Mouse (Mus musculus): ENCODE data around the gene Mgrn1. TPM values are rescaled to one million over a fixed set of nuclear protein-coding genes. Genes with fewer than 3 reads are reported as not detected.

The Mgrn1 gene
- total RNA-seq, 2 experiments from 2014 or later: 198 to 203 TPM

- intact Hi-C loops (cut with DNase I): loop anchor here (5.0 kb wide), 1 partner anchor 40 kb away; no protein-coding TSS in a partner anchor
- no peak for DNase-seq (ENCODE audit: low spot score in 2 of 2)
Observed at GRCm38 (mm10) chr16:4877195-4877594, 8.9 kb upstream of the Mgrn1 start.

GRCm38 (mm10) chr16:4877701-4878100 lies 8.3 kb upstream of the Mgrn1 start:
- DNase-seq (ENCODE audit: low spot score in 2 of 2): no peak
- intact Hi-C loops (cut with DNase I): loop anchor here (5.0 kb wide), 1 partner anchor 40 kb away; no protein-coding TSS in a partner anchor

GRCm38 (mm10) chr16:4878192-4878885 lies 7.7 kb upstream of the Mgrn1 start:
- no peak for DNase-seq (ENCODE audit: low spot score in 2 of 2)
- intact Hi-C loops (cut with DNase I): loop anchor here (5.0 kb wide), 1 partner anchor 39 kb away; no protein-coding TSS in a partner anchor

GRCm38 (mm10) chr16:4879101-4879707 lies 6.8 kb upstream of the Mgrn1 start:
- peak; percentile 57 to 72 for DNase-seq (ENCODE audit: low spot score in 2 of 2)
- intact Hi-C loops (cut with DNase I): loop anchor here (5.0 kb wide), 1 partner anchor 38 kb away; no protein-coding TSS in a partner anchor

GRCm38 (mm10) chr16:4879708-4880124 lies 6.3 kb upstream of the Mgrn1 start:
- peak; percentile 89 to 92 for DNase-seq (ENCODE audit: low spot score in 2 of 2)
- intact Hi-C loops (cut with DNase I): loop anchor here (5.0 kb wide), 1 partner anchor 38 kb away; no protein-coding TSS in a partner anchor

GRCm38 (mm10) chr16:4880136-4880825 lies 5.8 kb upstream of the Mgrn1 start, which contains the start of gene Ubald1:
TSS of gene Ubald1 (minus strand) at chr16:4880315.
- DNase-seq (ENCODE audit: low spot score in 2 of 2): peak; percentile 99 to 100
- intact Hi-C loops (cut with DNase I): no loop called here

GRCm38 (mm10) chr16:4881400-4882351 lies 4.4 kb upstream of the Mgrn1 start:
- intact Hi-C loops (cut with DNase I): no loop called here
- DNase-seq (ENCODE audit: low spot score in 2 of 2): peak in 1 of 2 experiments; percentile 59

- no peak for DNase-seq (ENCODE audit: low spot score in 2 of 2)
- intact Hi-C loops (cut with DNase I): no loop called here
Observed at GRCm38 (mm10) chr16:4884930-4885329, 1.1 kb upstream of the Mgrn1 start.

GRCm38 (mm10) chr16:4886690-4887020 lies 606 bp downstream of the Mgrn1 start:
- intact Hi-C loops (cut with DNase I): no loop called here
- no peak for DNase-seq (ENCODE audit: low spot score in 2 of 2)

- intact Hi-C loops (cut with DNase I): no loop called here
- no peak for DNase-seq (ENCODE audit: low spot score in 2 of 2)
Observed at GRCm38 (mm10) chr16:4890201-4890709, 4.2 kb downstream of the Mgrn1 start.

- intact Hi-C loops (cut with DNase I): no loop called here
- no peak for DNase-seq (ENCODE audit: low spot score in 2 of 2)
Observed at GRCm38 (mm10) chr16:4892171-4892570, 6.1 kb downstream of the Mgrn1 start.

GRCm38 (mm10) chr16:4894201-4894908 lies 8.3 kb downstream of the Mgrn1 start:
- intact Hi-C loops (cut with DNase I): no loop called here
- DNase-seq (ENCODE audit: low spot score in 2 of 2): no peak

- intact Hi-C loops (cut with DNase I): no loop called here
- DNase-seq (ENCODE audit: low spot score in 2 of 2): no peak
Observed at GRCm38 (mm10) chr16:4896249-4897027, 10.4 kb downstream of the Mgrn1 start.

- no peak for DNase-seq (ENCODE audit: low spot score in 2 of 2)
- intact Hi-C loops (cut with DNase I): no loop called here
Observed at GRCm38 (mm10) chr16:4897146-4897730, 11.2 kb downstream of the Mgrn1 start.

- DNase-seq (ENCODE audit: low spot score in 2 of 2): no peak
- intact Hi-C loops (cut with DNase I): no loop called here
Observed at GRCm38 (mm10) chr16:4898881-4899280, 12.8 kb downstream of the Mgrn1 start.

GRCm38 (mm10) chr16:4899711-4900110 lies 13.7 kb downstream of the Mgrn1 start:
- no peak for DNase-seq (ENCODE audit: low spot score in 2 of 2)
- intact Hi-C loops (cut with DNase I): no loop called here

GRCm38 (mm10) chr16:4901167-4901566 lies 15.1 kb downstream of the Mgrn1 start:
- no peak for DNase-seq (ENCODE audit: low spot score in 2 of 2)
- intact Hi-C loops (cut with DNase I): no loop called here

All from left cerebral cortex, postnatal 14 days (tissue).